Mouse (Mus musculus): ENCODE measurements around the gene Crybb1.

GRCm38 (mm10) chr5:112301694-112302093 is 46.1 kb downstream of the Crybb1 start:
- TF ChIP-seq CTCF (IDR thresholded peaks at IDR 0.05; ENCODE audit: control insufficient read depth, insufficient read depth, insufficient replicate concordance, low read depth, low read length) (no peak), POLR2A (IDR thresholded peaks at IDR 0.05; ENCODE audit: control insufficient read depth, low read depth, low read length) (no peak)

All from testis, adult 2 months (tissue).